ENCODE assay signal across 7 mouse cellular contexts in the genomic region with DNA sequence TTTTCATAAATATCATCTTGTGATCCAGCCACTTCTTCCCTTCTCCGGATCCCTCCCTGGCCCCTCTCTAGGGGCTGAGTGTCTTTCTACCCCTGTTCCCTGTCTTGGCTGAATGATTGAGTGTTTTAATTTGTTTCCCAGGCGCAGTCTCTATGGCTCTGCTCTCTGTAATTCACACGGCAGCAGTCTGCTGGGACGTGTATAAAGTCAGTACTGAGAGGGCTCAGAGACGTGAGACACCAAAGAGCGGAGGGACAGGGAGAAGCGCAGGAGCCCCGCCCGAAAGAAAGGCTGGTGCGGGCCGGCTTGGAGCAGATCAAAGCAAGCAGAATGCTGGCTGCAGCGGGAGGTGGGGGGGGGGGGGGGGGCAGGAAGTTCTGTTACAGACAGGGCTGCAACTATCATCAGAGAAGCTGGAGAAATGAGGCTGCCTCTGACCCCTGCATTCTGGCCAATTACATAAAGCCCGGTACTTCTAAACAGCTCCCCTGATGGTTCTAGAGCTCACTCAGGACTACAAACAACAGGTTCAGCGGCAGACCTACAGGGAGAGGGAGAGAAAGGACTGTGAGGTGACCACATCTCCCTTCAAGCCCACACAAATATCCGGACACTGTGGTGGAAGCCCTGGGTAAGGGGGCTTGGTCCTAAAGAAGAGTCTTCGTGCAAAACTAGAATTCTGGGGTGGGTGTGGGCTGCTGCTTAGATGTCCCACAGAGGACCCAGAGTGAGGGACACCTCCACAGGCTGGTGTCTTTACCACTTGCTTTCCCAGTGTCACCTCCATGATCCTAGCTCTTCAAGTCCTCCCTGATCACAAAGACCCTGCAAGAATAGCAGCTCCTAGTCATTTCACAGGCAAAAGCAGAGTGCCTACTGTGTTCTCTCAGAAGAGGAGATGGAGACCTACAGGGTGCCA. TPM values are rescaled to one million over a fixed set of nuclear protein-coding genes. Genes with fewer than 3 reads are reported as not detected.
DNase-seq lines count a peak whose midpoint lies in the region; ATAC-seq lines count a peak whose summit lies in the region.

No protein-coding gene starts in this region.

- WGBS in midbrain, embryonic 13.5 days, result 2% methylated on average over 16 of the region's 16 CpGs

- H3K36me3 ChIP-seq in midbrain, embryonic 13.5 days, result no peaks in the 10 kb centered on the region

- 0 out of 2 replicates have a peak overlapping the region, but pooled peaks have one; percentile 8 for H3K4me3 ChIP-seq in midbrain, embryonic 13.5 days (replicated peaks)

- peak; percentile 28 to 42 for DNase-seq in CD8-positive naive resting alpha-beta T cell, adult 2 months (ENCODE audit: low read depth in 2 of 2, low spot score in 2 of 2)
- peak; percentile 81 for DNase-seq in ZHBTc4 (ENCODE audit: low read depth, low spot score)
- DNase-seq in kidney, postnatal 10 days, result peak; percentile 74
- DNase-seq in thymus, postnatal 4 days, result peak; percentile 67
- DNase-seq in urinary bladder, postnatal 4 days (ENCODE audit: low spot score in 2 of 2), result no peak

- H3K4me1 ChIP-seq in midbrain, embryonic 13.5 days (replicated peaks), result peaks cover 23% of the 10 kb centered on the region

- ATAC-seq in granulocyte monocyte progenitor cell, adult 5-6 weeks (replicated peaks; ENCODE audit: poor library complexity, severe bottlenecking), result peak; percentile 25
- ATAC-seq in midbrain, embryonic 13.5 days, result peak; percentile 79

- no peak overlapping the region; the same call in 1 of the 2 replicates for H3K9ac ChIP-seq in midbrain, embryonic 13.5 days (replicated peaks)

- peaks cover 27% of the 10 kb centered on the region for H3K27me3 ChIP-seq in midbrain, embryonic 13.5 days

- H3K27ac ChIP-seq in midbrain, embryonic 13.5 days, result 0 out of 2 replicates have a peak overlapping the region, but pooled peaks have one; percentile 44

- H3K9me3 ChIP-seq in midbrain, embryonic 13.5 days, result no peaks in the 10 kb centered on the region

- peak overlapping the region; percentile 44 for H3K4me2 ChIP-seq in midbrain, embryonic 13.5 days (replicated peaks)

RNA-seq across cellular contexts. Expression of a gene that starts 20.7 kb away (rescaled TPM):
- total RNA-seq in granulocyte monocyte progenitor cell, adult 5-6 weeks (2014; fragmentation: Nextera tagmentation), result 120 and 129 TPM in 2 replicates
- total RNA-seq in granulocyte monocyte progenitor cell, adult 5-6 weeks (2017), result 173 and 204 TPM in 2 replicates
- polyA plus RNA-seq in midbrain, embryonic 13.5 days (2015; fragmentation: Nextera tagmentation; extraction: Ambion mirVana), result 135 and 140 TPM in 2 replicates

Comparison
In these comparisons a context has a peak if more than half of its experiments do, and no peak if none do; other contexts are left out.
1. DNase-seq: peak in CD8-positive naive resting alpha-beta T cell, adult 2 months (2 of 2), ZHBTc4 (single experiment), kidney, postnatal 10 days (single experiment) and thymus, postnatal 4 days (single experiment); none in urinary bladder, postnatal 4 days (0 of 2).